Mouse (Mus musculus): ENCODE measurements around the gene Tpbg. TPM values are rescaled to one million over a fixed set of nuclear protein-coding genes. Genes with fewer than 3 reads are reported as not detected.
A peak's percentile ranks its signal among the peaks of the same experiment; 100 is the strongest.
"Not testable (repeated sequence)": the region's sequence is repeated elsewhere in the genome, so short reads cannot be mapped to it uniquely, and the experiment has no call there.

Gene Tpbg
- polyA plus RNA-seq (2015; fragmentation: Nextera tagmentation; extraction: Ambion mirVana): 3.1 and 3.4 TPM in 2 replicates

- Histone ChIP-seq H3K36me3 (ENCODE audit: control insufficient read depth, insufficient read depth) (no peaks in the 10 kb centered on the region), H3K27ac (ENCODE audit: low read length) (peak within 1 kb of the TSS; percentile 61), H3K9me3 (replicated peaks; ENCODE audit: control insufficient read depth, low read length) (no peaks in the 10 kb centered on the region), H3K4me1 (ENCODE audit: control insufficient read depth, insufficient read depth, low read length) (peaks cover 5% of the 10 kb centered on the region), H3K27me3 (ENCODE audit: control insufficient read depth, insufficient read depth, low read length) (peaks cover 13% of the 10 kb centered on the region), H3K4me3 (ENCODE audit: low read length) (peak within 1 kb of the TSS; percentile 60), H3K4me2 (ENCODE audit: low read depth, low read length) (peak within 1 kb of the TSS; percentile 99), H3K9ac (ENCODE audit: low read length) (peak within 1 kb of the TSS; percentile 67)
- peak; percentile 59; the same call in 1 of the 2 replicates for ATAC-seq (replicated peaks; ENCODE audit: extremely low read depth, insufficient read depth, low FRiP score)
- under 1% methylated on average over 39 of the region's 39 CpGs for WGBS
Measured at GRCm38 (mm10) chr9:85842351-85843011, at the start of gene Tpbg. TSS of gene Tpbg (plus strand) at chr9:85842380.

GRCm38 (mm10) chr9:85801986-85802385, 40.2 kb upstream of the Tpbg start:
- not testable (repeated sequence) for H3K4me2 ChIP-seq (ENCODE audit: low read depth, low read length); H3K36me3 ChIP-seq (ENCODE audit: control insufficient read depth, insufficient read depth); H3K4me1 ChIP-seq (ENCODE audit: control insufficient read depth, insufficient read depth, low read length); H3K9me3 ChIP-seq (replicated peaks; ENCODE audit: control insufficient read depth, low read length); ATAC-seq (replicated peaks; ENCODE audit: extremely low read depth, insufficient read depth, low FRiP score); H3K27ac ChIP-seq (ENCODE audit: low read length); H3K4me3 ChIP-seq (ENCODE audit: low read length); H3K9ac ChIP-seq (ENCODE audit: low read length); H3K27me3 ChIP-seq (ENCODE audit: control insufficient read depth, insufficient read depth, low read length)
- WGBS: 75% methylated on average over 2 of the region's 2 CpGs

GRCm38 (mm10) chr9:85802563-85802962, 39.6 kb upstream of the Tpbg start:
- H3K27me3 ChIP-seq (ENCODE audit: control insufficient read depth, insufficient read depth, low read length): no peaks in the 10 kb centered on the region
- no peak for ATAC-seq (replicated peaks; ENCODE audit: extremely low read depth, insufficient read depth, low FRiP score)
- H3K9ac ChIP-seq (ENCODE audit: low read length): no peak overlapping the region
- no peak overlapping the region for H3K4me3 ChIP-seq (ENCODE audit: low read length)
- no peaks in the 10 kb centered on the region for H3K4me1 ChIP-seq (ENCODE audit: control insufficient read depth, insufficient read depth, low read length)
- H3K9me3 ChIP-seq (replicated peaks; ENCODE audit: control insufficient read depth, low read length): peaks cover 4% of the 10 kb centered on the region; the same call in 1 of the 2 replicates
- no peak overlapping the region for H3K4me2 ChIP-seq (ENCODE audit: low read depth, low read length)
- 87% methylated on average over 4 of the region's 4 CpGs for WGBS
- H3K36me3 ChIP-seq (ENCODE audit: control insufficient read depth, insufficient read depth): no peaks in the 10 kb centered on the region
- H3K27ac ChIP-seq (ENCODE audit: low read length): no peak overlapping the region

GRCm38 (mm10) chr9:85806411-85806810, 35.8 kb upstream of the Tpbg start:
- ATAC-seq (replicated peaks; ENCODE audit: extremely low read depth, insufficient read depth, low FRiP score): no peak
- WGBS: 93% methylated on average over 6 of the region's 6 CpGs
- Histone ChIP-seq H3K4me2 (ENCODE audit: low read depth, low read length) (no peak overlapping the region), H3K27ac (ENCODE audit: low read length) (no peak overlapping the region), H3K9me3 (replicated peaks; ENCODE audit: control insufficient read depth, low read length) (no peaks in the 10 kb centered on the region), H3K4me3 (ENCODE audit: low read length) (no peak overlapping the region), H3K27me3 (ENCODE audit: control insufficient read depth, insufficient read depth, low read length) (no peaks in the 10 kb centered on the region), H3K36me3 (ENCODE audit: control insufficient read depth, insufficient read depth) (no peaks in the 10 kb centered on the region), H3K9ac (ENCODE audit: low read length) (no peak overlapping the region), H3K4me1 (ENCODE audit: control insufficient read depth, insufficient read depth, low read length) (no peaks in the 10 kb centered on the region)

GRCm38 (mm10) chr9:85809246-85809645, 32.9 kb upstream of the Tpbg start:
- Histone ChIP-seq H3K27ac (ENCODE audit: low read length) (no peak overlapping the region), H3K36me3 (ENCODE audit: control insufficient read depth, insufficient read depth) (no peaks in the 10 kb centered on the region), H3K9me3 (replicated peaks; ENCODE audit: control insufficient read depth, low read length) (no peaks in the 10 kb centered on the region), H3K4me3 (ENCODE audit: low read length) (no peak overlapping the region), H3K27me3 (ENCODE audit: control insufficient read depth, insufficient read depth, low read length) (no peaks in the 10 kb centered on the region), H3K4me2 (ENCODE audit: low read depth, low read length) (no peak overlapping the region), H3K9ac (ENCODE audit: low read length) (no peak overlapping the region), H3K4me1 (ENCODE audit: control insufficient read depth, insufficient read depth, low read length) (no peaks in the 10 kb centered on the region)
- WGBS: 82% methylated on average over 3 of the region's 3 CpGs
- ATAC-seq (replicated peaks; ENCODE audit: extremely low read depth, insufficient read depth, low FRiP score): no peak

- no peak overlapping the region for H3K9ac ChIP-seq (ENCODE audit: low read length)
- no peak overlapping the region for H3K4me3 ChIP-seq (ENCODE audit: low read length)
- no peaks in the 10 kb centered on the region for H3K9me3 ChIP-seq (replicated peaks; ENCODE audit: control insufficient read depth, low read length)
- no peak overlapping the region for H3K4me2 ChIP-seq (ENCODE audit: low read depth, low read length)
- 81% methylated on average over 11 of the region's 11 CpGs for WGBS
- ATAC-seq (replicated peaks; ENCODE audit: extremely low read depth, insufficient read depth, low FRiP score): no peak
- no peak overlapping the region for H3K27ac ChIP-seq (ENCODE audit: low read length)
- H3K27me3 ChIP-seq (ENCODE audit: control insufficient read depth, insufficient read depth, low read length): no peaks in the 10 kb centered on the region
- H3K36me3 ChIP-seq (ENCODE audit: control insufficient read depth, insufficient read depth): no peaks in the 10 kb centered on the region
- H3K4me1 ChIP-seq (ENCODE audit: control insufficient read depth, insufficient read depth, low read length): no peaks in the 10 kb centered on the region
Measured at GRCm38 (mm10) chr9:85820829-85821228, 21.4 kb upstream of the Tpbg start.

- Histone ChIP-seq H3K4me2 (ENCODE audit: low read depth, low read length) (no peak overlapping the region), H3K9me3 (replicated peaks; ENCODE audit: control insufficient read depth, low read length) (no peaks in the 10 kb centered on the region), H3K9ac (ENCODE audit: low read length) (no peak overlapping the region), H3K4me3 (ENCODE audit: low read length) (no peak overlapping the region), H3K27me3 (ENCODE audit: control insufficient read depth, insufficient read depth, low read length) (peaks cover 2% of the 10 kb centered on the region; the same call in 1 of the 2 replicates), H3K36me3 (ENCODE audit: control insufficient read depth, insufficient read depth) (no peaks in the 10 kb centered on the region), H3K4me1 (ENCODE audit: control insufficient read depth, insufficient read depth, low read length) (no peaks in the 10 kb centered on the region), H3K27ac (ENCODE audit: low read length) (no peak overlapping the region)
- 73% methylated on average over 17 of the region's 17 CpGs for whole genome bisulfite sequencing
- no peak for ATAC-seq (replicated peaks; ENCODE audit: extremely low read depth, insufficient read depth, low FRiP score)
Measured at GRCm38 (mm10) chr9:85835521-85836425, 6.4 kb upstream of the Tpbg start.

GRCm38 (mm10) chr9:85839626-85840025, 2.6 kb upstream of the Tpbg start:
- no peaks in the 10 kb centered on the region for H3K9me3 ChIP-seq (replicated peaks; ENCODE audit: control insufficient read depth, low read length)
- no peak overlapping the region for H3K4me3 ChIP-seq (ENCODE audit: low read length)
- no peaks in the 10 kb centered on the region for H3K36me3 ChIP-seq (ENCODE audit: control insufficient read depth, insufficient read depth)
- H3K27ac ChIP-seq (ENCODE audit: low read length): no peak overlapping the region
- peaks cover 5% of the 10 kb centered on the region for H3K4me1 ChIP-seq (ENCODE audit: control insufficient read depth, insufficient read depth, low read length)
- H3K9ac ChIP-seq (ENCODE audit: low read length): no peak overlapping the region
- H3K4me2 ChIP-seq (ENCODE audit: low read depth, low read length): no peak overlapping the region
- 54% methylated on average over 3 of the region's 3 CpGs for WGBS
- ATAC-seq (replicated peaks; ENCODE audit: extremely low read depth, insufficient read depth, low FRiP score): no peak
- peaks cover 7% of the 10 kb centered on the region for H3K27me3 ChIP-seq (ENCODE audit: control insufficient read depth, insufficient read depth, low read length)

- Histone ChIP-seq H3K27ac (ENCODE audit: low read length) (no peak overlapping the region), H3K36me3 (ENCODE audit: control insufficient read depth, insufficient read depth) (no peaks in the 10 kb centered on the region), H3K27me3 (ENCODE audit: control insufficient read depth, insufficient read depth, low read length) (peaks cover 13% of the 10 kb centered on the region), H3K4me2 (ENCODE audit: low read depth, low read length) (peak overlapping the region; percentile 99), H3K4me1 (ENCODE audit: control insufficient read depth, insufficient read depth, low read length) (peaks cover 5% of the 10 kb centered on the region), H3K9ac (ENCODE audit: low read length) (no peak overlapping the region), H3K9me3 (replicated peaks; ENCODE audit: control insufficient read depth, low read length) (no peaks in the 10 kb centered on the region), H3K4me3 (ENCODE audit: low read length) (peak overlapping the region; percentile 60)
- WGBS: 1% methylated on average over 16 of the region's 16 CpGs
- no peak for ATAC-seq (replicated peaks; ENCODE audit: extremely low read depth, insufficient read depth, low FRiP score)
Measured at GRCm38 (mm10) chr9:85841891-85842290, 289 bp upstream of the Tpbg start.
